Mouse (Mus musculus) CH12.LX (cell line): ENCODE results near the gene Gm20683. TPM values are rescaled to one million over a fixed set of nuclear protein-coding genes. Genes with fewer than 3 reads are reported as not detected.

ENCODE experiments used
- DNase-seq: peaks from one replicate; pipeline ENCODE4 v3.0.0-alpha.2; 2013; ENCODE audit errors: extremely low read depth
- H3K27ac ChIP-seq: 2 replicates; pipeline ENCODE4 v1.5.1; 2012; ENCODE audit warnings: low read depth, mild to moderate bottlenecking, control low read depth, moderate library complexity; ENCODE audit not compliant: insufficient read depth
- H3K27me3 ChIP-seq: replicated peaks from 2 replicates; pipeline ENCODE3; 2012; ENCODE audit warnings: inconsistent platforms
- H3K36me3 ChIP-seq, 2 experiments: replicated peaks in 1 of 2; 2 replicates each; pipeline versions ENCODE3 to v1.6.1; 2012; ENCODE audit warnings: inconsistent platforms in 1 of 2, low read length in 1 of 2, mild to moderate bottlenecking in 1 of 2, mixed read lengths in 1 of 2, moderate library complexity in 1 of 2; ENCODE audit not compliant: control insufficient read depth in 1 of 2, insufficient read depth in 1 of 2
- H3K4me1 ChIP-seq, 2 experiments: 2 replicates each; pipeline ENCODE4 v1.6.1; 2012; ENCODE audit warnings: inconsistent platforms in 1 of 2, moderate library complexity in 1 of 2; ENCODE audit not compliant: insufficient read depth in 2 of 2, control insufficient read depth in 1 of 2
- H3K4me2 ChIP-seq: 2 replicates; pipeline ENCODE4 v1.6.1; 2012; ENCODE audit warnings: low read depth, mild to moderate bottlenecking, control low read depth; ENCODE audit not compliant: poor library complexity, insufficient read depth, severe bottlenecking
- H3K4me3 ChIP-seq, 3 experiments: fragments of 150-350 bp in 1 of 3; sonication (generic) in 1 of 3; replicated peaks in 1 of 3; 2 replicates each; pipeline versions ENCODE3 to v1.5.1; 2011 to 2012; ENCODE audit warnings: low read depth in 2 of 3, low read length in 2 of 3, mild to moderate bottlenecking in 2 of 3, moderate library complexity in 2 of 3, control low read depth in 1 of 3, improper control_type of control experiment in 1 of 3, inconsistent platforms in 1 of 3, mixed read lengths in 1 of 3; ENCODE audit not compliant: poor library complexity in 1 of 3
- H3K79me2 ChIP-seq: replicated peaks from 2 replicates; pipeline ENCODE4 v1.6.1; 2012; ENCODE audit warnings: mild to moderate bottlenecking, moderate library complexity; ENCODE audit not compliant: control insufficient read depth, poor library complexity, insufficient read depth, severe bottlenecking; ENCODE audit errors: extremely low read depth
- H3K9ac ChIP-seq: 2 replicates; pipeline ENCODE4 v1.6.1; 2012; ENCODE audit warnings: low read depth, mild to moderate bottlenecking, control low read depth, moderate library complexity; ENCODE audit not compliant: insufficient read depth
- H3K9me3 ChIP-seq: replicated peaks from 2 replicates; pipeline ENCODE3; 2012; ENCODE audit warnings: low read length, inconsistent platforms, mixed read lengths
- BHLHE40 ChIP-seq: IDR thresholded peaks from 2 replicates; pipeline ENCODE4 v1.6.1; 2011; ENCODE audit warnings: mild to moderate bottlenecking, low read depth, low read length, improper control_type of control experiment
- CHD2 ChIP-seq: IDR thresholded peaks from 2 replicates; pipeline ENCODE4 v1.6.1; 2011; ENCODE audit warnings: low read length, improper control_type of control experiment
- E2F4 ChIP-seq: IDR thresholded peaks from 2 replicates; pipeline ENCODE4 v1.6.1; 2011; ENCODE audit warnings: low read depth, low read length, improper control_type of control experiment; ENCODE audit not compliant: insufficient replicate concordance
- EP300 ChIP-seq: IDR thresholded peaks from 2 replicates; pipeline ENCODE4 v1.6.1; 2011; ENCODE audit warnings: low read length, improper control_type of control experiment
- ETS1 ChIP-seq: conservative IDR thresholded peaks from 2 replicates; pipeline ENCODE4 v1.6.1; 2012; ENCODE audit warnings: low read depth, mild to moderate bottlenecking, inconsistent platforms, low read length, improper control_type of control experiment, moderate library complexity
- JUN ChIP-seq: IDR thresholded peaks from 2 replicates; pipeline ENCODE4 v1.6.1; 2011; ENCODE audit warnings: low read depth, mild to moderate bottlenecking, low read length, improper control_type of control experiment, moderate library complexity; ENCODE audit not compliant: insufficient read depth
- JUND ChIP-seq: conservative IDR thresholded peaks from 2 replicates; pipeline ENCODE4 v1.6.1; 2011; ENCODE audit warnings: low read depth, low read length, improper control_type of control experiment
- MAFK ChIP-seq: IDR thresholded peaks from 2 replicates; pipeline ENCODE4 v1.6.1; 2011; ENCODE audit warnings: low read length, improper control_type of control experiment; ENCODE audit not compliant: insufficient replicate concordance
- MAX ChIP-seq: IDR thresholded peaks from 2 replicates; pipeline ENCODE4 v1.6.1; 2011; ENCODE audit warnings: low read length, improper control_type of control experiment
- MEF2A ChIP-seq: IDR thresholded peaks from 2 replicates; pipeline ENCODE4 v1.6.1; 2014; ENCODE audit warnings: low read depth, mild to moderate bottlenecking, inconsistent platforms, low read length, improper control_type of control experiment, borderline replicate concordance
- MXI1 ChIP-seq: IDR thresholded peaks from 2 replicates; pipeline ENCODE4 v1.6.1; 2011; ENCODE audit warnings: mild to moderate bottlenecking, low read depth, low read length, improper control_type of control experiment
- MYC ChIP-seq: IDR thresholded peaks from 2 replicates; pipeline ENCODE4 v1.6.1; 2011; ENCODE audit warnings: low read depth, mild to moderate bottlenecking, improper control_type of control experiment, low read length
- NELFE ChIP-seq: IDR thresholded peaks from 2 replicates; pipeline ENCODE4 v1.6.1; 2011; ENCODE audit warnings: low read depth, low read length, improper control_type of control experiment
- PAX5 ChIP-seq: IDR thresholded peaks from 2 replicates; pipeline ENCODE4 v1.6.1; 2012; ENCODE audit warnings: low read length, inconsistent platforms, mixed read lengths
- POLR2A ChIP-seq: IDR thresholded peaks from 2 replicates; pipeline ENCODE4 v1.6.1; 2011; ENCODE audit warnings: low read depth, mild to moderate bottlenecking, improper control_type of control experiment, low read length
- POLR2AphosphoS2 ChIP-seq: IDR thresholded peaks from 2 replicates; pipeline ENCODE4 v1.6.1; 2011; ENCODE audit warnings: low read depth, low read length, improper control_type of control experiment
- SIN3A ChIP-seq: IDR thresholded peaks from 2 replicates; pipeline ENCODE4 v1.6.1; 2012; ENCODE audit warnings: low read length, improper control_type of control experiment, inconsistent platforms
- TBP ChIP-seq: conservative IDR thresholded peaks from 2 replicates; pipeline ENCODE4 v1.6.1; 2011; ENCODE audit warnings: low read depth, low read length, improper control_type of control experiment
- TCF12 ChIP-seq: IDR thresholded peaks from 2 replicates; pipeline ENCODE4 v1.6.1; 2014; ENCODE audit warnings: low read depth, mild to moderate bottlenecking, inconsistent platforms, low read length, improper control_type of control experiment
- USF1 ChIP-seq: IDR thresholded peaks from 2 replicates; pipeline ENCODE4 v1.6.1; 2014; ENCODE audit warnings: low read depth, mild to moderate bottlenecking, inconsistent platforms, low read length, improper control_type of control experiment
- ZC3H11A ChIP-seq: IDR thresholded peaks from 2 replicates; pipeline ENCODE4 v1.6.1; 2012; ENCODE audit warnings: low read depth, mild to moderate bottlenecking, inconsistent platforms, low read length, improper control_type of control experiment
- ZKSCAN1 ChIP-seq: IDR thresholded peaks from 2 replicates; pipeline ENCODE4 v1.6.1; 2012; ENCODE audit warnings: low read depth, inconsistent platforms, low read length, improper control_type of control experiment, borderline replicate concordance
- ZMIZ1 ChIP-seq: IDR thresholded peaks from 2 replicates; pipeline ENCODE4 v1.6.1; 2012; ENCODE audit warnings: low read depth, mild to moderate bottlenecking, inconsistent platforms, low read length, improper control_type of control experiment
- dilution Hi-C: fragments of 300-500 bp; cut with MboI; formaldehyde crosslinking; loops from 2 replicates; pipeline ENCODE4 v1.14.3; 2020; ENCODE audit warnings: low sequenced_read_pairs; ENCODE audit not compliant: extremely low pct_unique_long_range_greater_than_20kb, extremely low pct_ligation_motif_present
- in situ Hi-C: fragments of 300-500 bp; cut with MboI; formaldehyde crosslinking; loops from 3 replicates; pipeline ENCODE4 v1.14.3; 2019; ENCODE audit warnings: low sequenced_read_pairs, low pct_ligation_motif_present, low pct_unique_long_range_greater_than_20kb, mixed read lengths
- polyA plus RNA-seq: library from polyadenylated mRNA; unstranded; fragments of >175 nt; gene quantifications from 2 replicates; pipeline ENCODE4 v1.2.1, GENCODE M21; 2012; ENCODE audit warnings: low read depth; ENCODE audit not compliant: insufficient read length
- total RNA-seq, 2 experiments: library from RNA; depleted of rRNA; stranded (reverse); fragments of 300-350 nt in 1 of 2; fragments of >200 nt in 1 of 2; gene quantifications; 2 replicates each; pipeline ENCODE4 v1.2.3; 2012 to 2014

Gene Gm20683
- total and polyA plus RNA-seq, 3 experiments, result 1.3 to 4.8 (median 3.8) TPM

DNA sequence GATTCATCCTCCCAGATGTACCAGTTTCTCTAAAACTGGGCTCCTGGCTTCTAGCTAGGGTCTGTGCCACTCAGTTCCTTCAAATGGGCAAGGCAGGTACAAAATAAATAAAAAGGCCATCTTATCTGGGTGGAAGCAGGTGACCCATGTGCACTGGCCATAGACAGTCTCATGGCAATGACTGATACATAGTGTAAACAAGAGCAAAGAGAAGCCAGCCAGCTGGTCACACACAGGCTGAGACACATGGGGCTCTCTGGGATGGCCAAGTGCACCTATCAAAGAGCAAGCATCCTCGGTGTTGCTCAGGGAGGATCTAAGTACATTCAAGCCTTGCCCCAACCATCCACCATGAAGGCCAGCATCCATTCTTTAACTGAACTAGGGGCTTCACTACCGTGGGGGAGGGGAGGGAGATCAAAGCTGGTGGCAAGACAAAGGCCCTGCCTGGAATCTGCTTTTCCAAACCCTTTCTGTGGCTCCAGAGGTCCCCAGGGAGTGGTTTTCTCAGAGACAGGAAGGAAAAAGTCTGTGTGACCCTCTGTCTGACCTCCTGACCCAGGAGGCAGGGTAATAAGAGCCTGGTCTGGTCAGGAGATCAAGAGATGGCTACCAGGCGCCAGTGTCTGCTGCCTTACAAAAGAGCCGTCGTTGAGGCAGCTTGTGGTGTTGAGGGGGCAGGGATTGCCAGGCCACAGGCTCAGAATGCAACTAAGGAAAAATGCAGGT is 39.5 kb upstream of the Gm20683 start:
- TF ChIP-seq POLR2AphosphoS2 (0 out of 2 replicates have a peak, but pooled peaks have one; percentile 49), ZC3H11A (no peak)
- Histone ChIP-seq H3K79me2 (no peaks in the 10 kb centered on the region), H3K4me3 (no peak overlapping the region), H3K9ac (no peak overlapping the region), H3K27ac (no peak overlapping the region), H3K36me3 (peaks cover 60 to 94% of the 10 kb centered on the region in 2 experiments), H3K4me2 (no peak overlapping the region), H3K27me3 (no peaks in the 10 kb centered on the region), H3K9me3 (no peaks in the 10 kb centered on the region), H3K4me1 (peaks cover 4 to 12% of the 10 kb centered on the region in 2 experiments)
- dilution Hi-C loops (no loop called here), in situ Hi-C loops (loop anchor here (5.0 kb wide), 3 partner anchors 36 to 211 kb away; partner anchors contain the start of genes Decr2 and Rab40c)
- no peak for DNase-seq

DNA sequence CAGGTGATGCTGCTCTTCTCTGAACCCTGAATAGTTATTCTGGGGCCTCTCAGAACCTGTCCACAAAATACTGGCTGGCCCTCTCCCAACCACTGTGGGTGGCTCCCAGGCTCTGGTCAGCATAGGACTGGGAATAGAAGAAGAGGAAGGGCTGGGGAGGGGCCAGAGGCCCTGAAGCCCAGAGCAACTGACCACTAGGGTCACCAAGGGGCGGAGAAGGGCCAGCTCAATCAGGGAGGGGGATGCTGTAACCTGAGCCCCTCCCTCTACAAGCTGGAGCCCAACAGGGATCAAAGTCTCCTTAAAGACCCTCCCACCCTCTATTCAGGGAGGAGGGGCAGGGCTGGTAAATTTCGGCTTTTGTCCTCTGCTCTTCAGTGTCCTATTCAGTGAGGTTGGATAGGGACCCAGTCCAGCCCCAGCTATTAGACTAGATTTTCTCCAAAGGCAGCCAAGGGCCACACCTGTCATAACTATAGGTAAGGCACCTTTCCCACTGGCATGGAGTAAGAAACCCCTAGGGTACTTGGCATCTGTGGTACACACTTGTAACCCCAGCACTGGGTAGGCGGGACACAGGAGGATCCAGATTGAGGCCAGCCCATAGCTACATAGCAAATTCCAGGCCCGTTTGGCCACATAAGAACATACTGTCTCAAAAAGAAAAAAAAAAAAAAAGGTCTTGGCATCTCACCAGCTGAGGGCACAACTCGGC is 38.8 kb upstream of the Gm20683 start, which contains the start of gene Wfikkn1:
Gene Wfikkn1 (minus strand): TSS at position 663 of the 715 bp plus-strand sequence.
- Histone ChIP-seq H3K4me3 (no peak within 1 kb of the TSS), H3K4me2 (no peak within 1 kb of the TSS), H3K27ac (no peak within 1 kb of the TSS), H3K79me2 (no peaks in the 10 kb centered on the region), H3K36me3 (peaks cover 60 to 87% of the 10 kb centered on the region in 2 experiments), H3K9ac (no peak within 1 kb of the TSS), H3K9me3 (no peaks in the 10 kb centered on the region), H3K27me3 (no peaks in the 10 kb centered on the region), H3K4me1 (peaks cover 4 to 11% of the 10 kb centered on the region in 2 experiments)
- dilution Hi-C loops, result no loop called here
- DNase-seq, result no peak
- TF ChIP-seq MXI1 (no peak), ZC3H11A (no peak), USF1 (no peak), PAX5 (no peak), MEF2A (no peak), BHLHE40 (no peak), NELFE (no peak)
- in situ Hi-C loops, result loop anchor here (5.0 kb wide), 3 partner anchors 37 to 212 kb away; partner anchors contain the start of genes Decr2 and Rab40c

DNA sequence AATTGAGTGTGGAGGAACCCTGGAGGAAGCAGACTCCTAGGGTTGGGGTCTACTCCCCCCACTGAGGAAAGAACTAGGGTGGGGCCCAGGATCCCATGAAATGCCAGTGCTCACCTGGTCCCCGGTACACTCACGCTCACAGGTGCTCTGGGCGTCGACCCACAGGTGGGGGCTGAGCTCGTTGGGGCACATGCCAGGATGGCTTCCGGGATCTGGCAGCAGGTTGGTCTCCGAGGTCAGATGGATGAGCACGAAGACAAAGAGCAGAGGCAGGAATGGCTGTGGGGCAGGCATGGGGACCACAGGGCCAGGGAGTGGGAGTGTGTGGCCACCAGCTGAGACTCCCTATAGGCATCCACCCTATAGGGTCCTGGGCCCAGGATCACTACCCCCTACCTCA is 38.2 kb upstream of the Gm20683 start:
- Histone ChIP-seq H3K36me3 (peaks cover 56 to 81% of the 10 kb centered on the region in 2 experiments), H3K4me1 (peaks cover 4 to 11% of the 10 kb centered on the region in 2 experiments), H3K27me3 (no peaks in the 10 kb centered on the region), H3K9ac (no peak overlapping the region), H3K4me2 (no peak overlapping the region), H3K4me3 (no peak overlapping the region), H3K79me2 (no peaks in the 10 kb centered on the region), H3K27ac (no peak overlapping the region), H3K9me3 (no peaks in the 10 kb centered on the region)
- DNase-seq, result no peak
- in situ Hi-C loops (loop anchor here (5.0 kb wide), 3 partner anchors 38 to 213 kb away; partner anchors contain the start of genes Decr2 and Rab40c), dilution Hi-C loops (no loop called here)
- no peak for TF ChIP-seq JUN
- no peak for TF ChIP-seq MAFK
- TF ChIP-seq POLR2A, result no peak
- no peak for TF ChIP-seq SIN3A
- no peak for TF ChIP-seq CHD2
- no peak for TF ChIP-seq TBP
- TF ChIP-seq MEF2A, result no peak
- TF ChIP-seq ETS1, result no peak
- TF ChIP-seq E2F4, result no peak
- no peak for TF ChIP-seq MXI1
- no peak for TF ChIP-seq ZMIZ1
- TF ChIP-seq TCF12, result no peak
- no peak for TF ChIP-seq JUND
- TF ChIP-seq EP300, result no peak
- no peak for TF ChIP-seq ZKSCAN1
- no peak for TF ChIP-seq MYC
- TF ChIP-seq MAX, result no peak
